Mouse (Mus musculus) ES-Bruce4 (cell line): Measurements from ENCODE around the gene Ripply1. TPM values are rescaled to one million over a fixed set of nuclear protein-coding genes. Genes with fewer than 3 reads are reported as not detected.
A peak's percentile ranks its signal among the peaks of the same experiment; 100 is the strongest.

Experiments used
- H3K27ac ChIP-seq: 2 replicates; pipeline ENCODE4 v1.5.1; 2012; ENCODE audit warnings: low read length, inconsistent platforms; ENCODE audit not compliant: insufficient read depth
- H3K27me3 ChIP-seq: 2 replicates; pipeline ENCODE4 v1.6.1; 2012; ENCODE audit warnings: mild to moderate bottlenecking, low read length, inconsistent platforms; ENCODE audit not compliant: control insufficient read depth, poor library complexity, insufficient read depth, severe bottlenecking
- H3K36me3 ChIP-seq: 2 replicates; pipeline ENCODE4 v1.6.1; 2012; ENCODE audit warnings: inconsistent platforms, mild to moderate bottlenecking, low read length, moderate library complexity; ENCODE audit not compliant: control insufficient read depth, poor library complexity, insufficient read depth, severe bottlenecking
- H3K4me1 ChIP-seq: one replicate; pipeline ENCODE4 v1.8.1; 2011; ENCODE audit warnings: low read length; ENCODE audit not compliant: control insufficient read depth, insufficient read depth
- H3K4me3 ChIP-seq: 2 replicates; pipeline ENCODE4 v1.5.1; 2011; ENCODE audit warnings: low read depth, mild to moderate bottlenecking, low read length
- H3K9ac ChIP-seq: 2 replicates; pipeline ENCODE4 v1.6.1; 2012; ENCODE audit warnings: low read depth, mild to moderate bottlenecking, inconsistent platforms; ENCODE audit not compliant: poor library complexity, severe bottlenecking
- H3K9me3 ChIP-seq: replicated peaks from 2 replicates; pipeline ENCODE4 v1.6.1; 2012; ENCODE audit warnings: mild to moderate bottlenecking, low read length, inconsistent platforms; ENCODE audit not compliant: control insufficient read depth, poor library complexity, insufficient read depth, severe bottlenecking
- CTCF ChIP-seq: IDR thresholded peaks from one replicate; pipeline ENCODE4 v1.8.1; 2011; ENCODE audit warnings: low read depth, low read length
- EP300 ChIP-seq: IDR thresholded peaks from 2 replicates; pipeline ENCODE4 v1.6.1; 2011; ENCODE audit warnings: low read depth, low read length; ENCODE audit not compliant: insufficient read depth
- POLR2A ChIP-seq: IDR thresholded peaks from one replicate; pipeline ENCODE4 v1.8.1; 2011; ENCODE audit warnings: low read length; ENCODE audit not compliant: insufficient read depth
- polyA plus RNA-seq: library from polyadenylated mRNA; stranded (reverse); fragments of >200 nt; gene quantifications from 2 replicates; pipeline ENCODE4 v1.2.4, GENCODE M21; 2011; ENCODE audit warnings: low read depth; ENCODE audit not compliant: missing spikeins, insufficient read depth, insufficient read length

The Ripply1 gene
- 1.5 TPM in 1 of 2 replicates, not detected in the other for polyA plus RNA-seq

DNA sequence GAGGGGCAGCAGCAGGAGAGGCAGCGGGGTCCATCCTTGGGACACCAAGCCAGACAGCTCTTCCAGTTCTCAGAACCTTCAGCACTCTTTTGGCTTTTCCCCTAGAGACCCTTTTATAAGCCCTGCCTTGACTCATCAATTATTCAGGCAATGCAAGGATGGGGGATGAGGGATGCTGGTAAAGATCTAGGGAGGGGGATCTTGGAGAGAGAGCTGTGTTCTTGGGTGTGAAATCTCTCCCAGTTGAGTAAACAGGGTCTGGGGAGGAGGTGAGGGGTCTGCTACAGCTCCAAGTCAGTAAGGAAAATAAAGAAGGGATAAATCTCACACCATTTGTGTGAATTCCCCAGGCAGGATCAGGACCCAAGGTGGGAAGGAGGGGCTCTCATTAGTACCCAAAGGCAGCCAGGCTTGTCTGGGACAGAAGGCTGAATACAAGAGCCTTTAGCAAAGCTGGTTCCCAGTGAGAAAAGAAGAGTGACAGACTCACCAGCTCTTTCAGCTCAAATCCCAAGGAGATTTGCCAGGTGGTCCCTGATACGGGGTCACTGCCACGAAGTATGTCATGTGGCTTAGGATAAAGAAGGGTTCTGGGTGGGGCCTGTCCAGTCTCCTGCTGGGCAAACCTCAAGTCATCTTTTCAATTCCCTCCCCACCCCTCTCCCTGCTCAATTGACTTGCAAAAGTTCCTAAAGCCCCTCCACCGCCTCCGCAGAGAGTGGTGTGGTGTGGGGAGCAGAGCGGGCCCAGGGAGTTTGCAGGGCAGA, at the start of gene Ripply1:
Ripply1 (minus strand) TSS at position 76 of the 767 bp plus-strand sequence.
- Histone ChIP-seq H3K4me1 (peaks cover 5% of the 10 kb centered on the region), H3K9ac (no peak within 1 kb of the TSS), H3K4me3 (peak within 1 kb of the TSS; percentile 17), H3K36me3 (no peaks in the 10 kb centered on the region), H3K27me3 (no peaks in the 10 kb centered on the region), H3K9me3 (no peaks in the 10 kb centered on the region), H3K27ac (peak within 1 kb of the TSS; percentile 86)
- peak; percentile 77 for TF ChIP-seq EP300
- TF ChIP-seq CTCF, result no peak

DNA sequence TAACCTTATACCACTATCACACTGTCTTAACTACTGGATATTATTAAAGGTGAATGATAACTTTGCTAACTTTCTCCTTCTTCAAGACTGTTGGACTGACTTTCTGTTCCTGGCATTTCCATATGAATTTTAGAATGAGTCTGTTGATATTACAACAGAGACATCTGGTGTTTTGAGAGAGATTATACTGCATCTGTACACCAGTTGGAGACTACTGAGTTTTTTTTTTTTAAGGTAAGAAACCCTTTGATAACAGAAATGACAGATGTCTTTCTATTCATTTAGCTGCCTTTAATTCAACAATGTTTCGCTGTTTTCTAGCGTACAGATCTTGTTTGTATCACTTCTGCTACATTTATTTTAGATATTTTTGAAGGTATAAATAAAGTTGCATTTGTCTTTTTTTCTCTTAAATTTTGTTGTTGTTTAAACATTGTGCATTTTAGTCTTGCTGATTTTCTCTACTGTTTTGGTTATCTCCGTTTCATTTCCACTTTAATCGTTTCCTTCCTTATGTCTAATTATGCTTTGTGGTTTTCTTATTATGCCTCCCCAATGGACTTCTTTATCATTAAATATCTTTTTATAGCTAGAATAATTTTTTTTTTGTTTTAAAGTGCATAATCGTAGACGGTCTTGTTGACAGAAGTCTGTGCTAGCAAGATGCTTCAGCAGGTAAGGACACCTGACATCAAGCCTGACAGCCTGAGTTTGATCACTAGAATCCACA, 46.4 kb upstream of the Ripply1 start:
- TF ChIP-seq CTCF, result no peak
- TF ChIP-seq POLR2A, result no peak
- no peak for TF ChIP-seq EP300
- Histone ChIP-seq H3K9ac (no peak overlapping the region), H3K4me1 (no peaks in the 10 kb centered on the region), H3K27me3 (no peaks in the 10 kb centered on the region), H3K36me3 (no peaks in the 10 kb centered on the region), H3K9me3 (no peaks in the 10 kb centered on the region), H3K27ac (no peak overlapping the region), H3K4me3 (no peak overlapping the region)

DNA sequence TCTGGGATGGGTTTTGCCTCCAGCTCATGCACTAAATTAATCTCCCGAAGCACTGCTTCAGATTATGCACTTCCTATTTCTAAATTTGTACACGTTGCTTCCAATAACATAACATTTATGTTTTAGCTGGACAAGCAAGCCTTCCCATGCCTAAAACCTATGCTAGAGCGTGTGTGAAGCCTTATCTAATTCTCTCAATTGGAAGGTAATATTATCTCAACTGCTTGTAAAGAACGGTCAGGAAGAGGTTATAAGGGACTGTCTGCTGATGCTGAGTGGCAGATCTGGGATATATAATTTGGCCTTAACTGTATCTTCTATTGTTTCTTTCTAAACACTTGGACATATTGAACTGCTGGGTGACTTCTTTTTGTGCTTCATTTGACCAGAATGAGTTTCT, 44.8 kb upstream of the Ripply1 start:
- H3K27me3 ChIP-seq, result no peaks in the 10 kb centered on the region

DNA sequence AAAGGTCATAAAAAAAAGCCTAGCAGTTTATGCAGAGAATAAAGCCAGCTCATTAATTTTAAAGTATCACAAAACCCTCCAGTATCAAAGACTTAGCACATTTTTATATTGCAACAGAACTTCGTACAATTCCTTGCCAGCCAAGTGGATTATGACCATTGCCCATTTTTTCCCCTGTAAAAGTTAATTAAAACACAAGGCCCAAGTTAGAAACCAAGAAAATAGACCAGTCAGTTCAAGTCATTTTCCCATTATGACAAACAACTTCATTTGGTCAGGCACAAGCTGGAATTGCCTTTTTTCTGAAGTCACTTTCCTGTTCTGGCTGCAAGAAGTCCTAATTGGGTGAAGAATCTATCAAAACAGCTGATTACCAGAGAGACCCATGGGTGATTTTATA, 43.2 kb upstream of the Ripply1 start:
- Histone ChIP-seq H3K27me3 (no peaks in the 10 kb centered on the region), H3K27ac (no peak overlapping the region)
- no peak for TF ChIP-seq CTCF

More for the DNA sequence above, 44.8 kb upstream of the Ripply1 start:
- no peak for TF ChIP-seq CTCF
- TF ChIP-seq POLR2A, result no peak
- no peak for TF ChIP-seq EP300
- no peaks in the 10 kb centered on the region; the same call in 1 of the 2 replicates for H3K36me3 ChIP-seq
- no peak overlapping the region for H3K4me3 ChIP-seq
- H3K27ac ChIP-seq, result no peak overlapping the region
- H3K9ac ChIP-seq, result no peak overlapping the region
- H3K4me1 ChIP-seq, result no peaks in the 10 kb centered on the region
- no peaks in the 10 kb centered on the region for H3K9me3 ChIP-seq

DNA sequence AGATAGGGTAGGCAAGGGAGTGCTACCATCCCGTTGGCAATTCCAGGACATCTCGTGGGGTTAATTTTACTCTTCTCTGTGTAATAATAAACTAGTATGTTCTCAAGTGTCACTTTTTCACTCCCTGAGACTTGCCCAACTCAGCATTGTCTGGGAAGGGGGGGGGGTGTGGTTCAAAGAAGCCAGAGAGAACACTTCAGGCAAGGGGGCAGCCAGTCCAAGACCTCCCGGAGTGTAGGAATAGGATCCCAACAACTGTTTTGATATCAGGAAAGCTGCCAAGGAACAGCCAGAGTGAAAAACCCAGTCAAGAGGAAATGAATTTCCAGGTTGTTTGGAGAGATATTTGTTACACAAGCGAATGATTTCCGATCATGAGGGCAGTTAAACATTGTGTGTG, 33.0 kb upstream of the Ripply1 start:
- no peaks in the 10 kb centered on the region for H3K4me1 ChIP-seq
- H3K27ac ChIP-seq, result no peak overlapping the region
- H3K9ac ChIP-seq, result no peak overlapping the region
- H3K4me3 ChIP-seq, result no peak overlapping the region
- H3K27me3 ChIP-seq, result no peaks in the 10 kb centered on the region
- TF ChIP-seq POLR2A, result no peak
- no peak for TF ChIP-seq CTCF
- TF ChIP-seq EP300, result no peak
- H3K36me3 ChIP-seq, result no peaks in the 10 kb centered on the region
- no peaks in the 10 kb centered on the region for H3K9me3 ChIP-seq

More for the DNA sequence above, 43.2 kb upstream of the Ripply1 start:
- no peak overlapping the region for H3K4me3 ChIP-seq
- no peaks in the 10 kb centered on the region for H3K9me3 ChIP-seq
- no peaks in the 10 kb centered on the region for H3K4me1 ChIP-seq
- no peaks in the 10 kb centered on the region; the same call in 1 of the 2 replicates for H3K36me3 ChIP-seq
- H3K9ac ChIP-seq, result no peak overlapping the region

DNA sequence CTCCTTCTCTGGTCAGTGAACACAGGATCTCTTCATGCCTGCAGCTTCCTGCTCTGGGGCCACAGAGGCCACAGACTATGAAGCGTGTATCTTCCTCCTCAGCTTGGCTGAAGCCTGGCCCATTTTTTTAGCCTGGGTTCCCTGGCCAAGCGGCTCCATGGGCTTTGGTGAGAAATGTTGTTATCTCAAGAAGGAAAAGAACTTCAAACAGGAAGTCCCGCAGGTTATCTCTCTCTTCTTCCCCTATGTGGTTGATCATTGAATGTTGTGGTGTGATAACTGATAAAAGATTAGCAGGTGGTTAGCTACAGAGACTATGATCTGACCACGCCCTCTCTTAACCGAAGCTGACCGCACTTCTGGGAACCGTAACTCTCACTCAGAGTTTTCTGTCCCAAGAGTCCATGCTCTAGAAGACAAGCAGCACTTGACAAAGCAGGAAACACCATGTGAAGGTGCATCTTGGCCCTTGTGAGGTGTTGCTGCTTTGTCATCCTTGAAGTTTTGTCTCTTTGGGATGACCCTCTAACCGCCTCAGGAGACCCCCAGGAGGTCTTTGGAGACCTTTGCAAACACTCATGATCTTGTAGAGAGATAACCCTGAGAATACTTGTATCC, 32.0 kb upstream of the Ripply1 start:
- no peaks in the 10 kb centered on the region for H3K27me3 ChIP-seq
- H3K9me3 ChIP-seq, result no peaks in the 10 kb centered on the region
- no peak overlapping the region for H3K27ac ChIP-seq
- TF ChIP-seq POLR2A, result no peak
- TF ChIP-seq CTCF, result no peak
- TF ChIP-seq EP300, result no peak
- H3K4me1 ChIP-seq, result no peaks in the 10 kb centered on the region
- no peak overlapping the region for H3K9ac ChIP-seq
- no peak overlapping the region for H3K4me3 ChIP-seq
- H3K36me3 ChIP-seq, result no peaks in the 10 kb centered on the region
